Mouse (Mus musculus) layer of hippocampus, postnatal 25 days (tissue): ENCODE measurements at regions not wholly inside any gene's neighbourhood (a gene's known extent, or its start where the extent isn't known, plus 50 kb on each side); places are given as distances from the start of the nearest gene placed in this dataset.

Source experiments
- microRNA-seq, 2 experiments: library from miRNA; unstranded; fragments of <30 nt; microRNA quantifications; one replicate each; pipeline ENCODE4 v1.2.0; 2021

Small RNAs in the stretch of these regions (microRNA-seq; reads per million reads assigned to microRNA genes)
- gene Gm24933: 0 reads per million in 2 experiments
